Mouse (Mus musculus) ES-Bruce4 (cell line): Measurements from ENCODE around the gene Rnf208.

Experiments
- CTCF ChIP-seq: IDR thresholded peaks from one replicate; pipeline ENCODE4 v1.8.1; 2011; ENCODE audit warnings: low read depth, low read length
- EP300 ChIP-seq: IDR thresholded peaks from 2 replicates; pipeline ENCODE4 v1.6.1; 2011; ENCODE audit warnings: low read depth, low read length; ENCODE audit not compliant: insufficient read depth

- TF ChIP-seq CTCF (no peak), EP300 (no peak)
Measured at GRCm38 (mm10) chr2:25290101-25290815, 48.2 kb downstream of the Rnf208 start.
